Mouse (Mus musculus) forebrain, embryonic 12.5 days (tissue): ENCODE results near the gene Cep78. TPM values are rescaled to one million over a fixed set of nuclear protein-coding genes. Genes with fewer than 3 reads are reported as not detected.
"Not testable (repeated sequence)": the region's sequence is repeated elsewhere in the genome, so short reads cannot be mapped to it uniquely, and the experiment has no call there.

ENCODE experiments used
- ATAC-seq: fragments of 200-750 bp; cut with Nextera tagmentation; 2 replicates; pipeline ENCODE4 v1.8.0; 2017; ENCODE audit warnings: moderate TSS enrichment; ENCODE audit not compliant: low FRiP score
- H3K27ac ChIP-seq: fragments of 300-500 bp; sonication (generic); 2 replicates; pipeline ENCODE4 v1.5.1; 2016; ENCODE audit warnings: mild to moderate bottlenecking
- H3K27me3 ChIP-seq: fragments of 300-500 bp; sonication (generic); 2 replicates; pipeline ENCODE4 v1.6.1; 2016; ENCODE audit warnings: mild to moderate bottlenecking
- H3K36me3 ChIP-seq: fragments of 300-500 bp; sonication (generic); replicated peaks from 2 replicates; pipeline ENCODE4 v1.6.1; 2016; ENCODE audit warnings: mild to moderate bottlenecking
- H3K4me1 ChIP-seq: fragments of 300-500 bp; sonication (generic); 2 replicates; pipeline ENCODE4 v1.6.1; 2016
- H3K4me2 ChIP-seq: fragments of 300-500 bp; sonication (generic); 2 replicates; pipeline ENCODE4 v1.6.1; 2016; ENCODE audit warnings: mild to moderate bottlenecking, moderate library complexity
- H3K4me3 ChIP-seq: fragments of 300-500 bp; sonication (generic); replicated peaks from 2 replicates; pipeline ENCODE4 v1.5.1; 2016; ENCODE audit warnings: mild to moderate bottlenecking
- H3K9ac ChIP-seq: fragments of 300-500 bp; sonication (generic); 2 replicates; pipeline ENCODE4 v1.6.1; 2016; ENCODE audit warnings: mild to moderate bottlenecking
- H3K9me3 ChIP-seq: fragments of 300-500 bp; sonication (generic); 2 replicates; pipeline ENCODE4 v1.6.1; 2016
- WGBS: fragments of 180-500 bp; shearing (Covaris S2); methylation state at CpG from one replicate; pipeline ENCODE4 v1.1.7; 2016; 5-methylcytosine and 5-hydroxymethylcytosine counted together
- polyA plus RNA-seq: library from polyadenylated mRNA; unstranded; fragments of >200 nt; fragmentation: Nextera tagmentation; extraction: Ambion mirVana; gene quantifications from 2 replicates; pipeline ENCODE4 v1.2.1, GENCODE M21; 2016

The Cep78 gene
- polyA plus RNA-seq: 63.5 and 65.2 TPM in 2 replicates

DNA sequence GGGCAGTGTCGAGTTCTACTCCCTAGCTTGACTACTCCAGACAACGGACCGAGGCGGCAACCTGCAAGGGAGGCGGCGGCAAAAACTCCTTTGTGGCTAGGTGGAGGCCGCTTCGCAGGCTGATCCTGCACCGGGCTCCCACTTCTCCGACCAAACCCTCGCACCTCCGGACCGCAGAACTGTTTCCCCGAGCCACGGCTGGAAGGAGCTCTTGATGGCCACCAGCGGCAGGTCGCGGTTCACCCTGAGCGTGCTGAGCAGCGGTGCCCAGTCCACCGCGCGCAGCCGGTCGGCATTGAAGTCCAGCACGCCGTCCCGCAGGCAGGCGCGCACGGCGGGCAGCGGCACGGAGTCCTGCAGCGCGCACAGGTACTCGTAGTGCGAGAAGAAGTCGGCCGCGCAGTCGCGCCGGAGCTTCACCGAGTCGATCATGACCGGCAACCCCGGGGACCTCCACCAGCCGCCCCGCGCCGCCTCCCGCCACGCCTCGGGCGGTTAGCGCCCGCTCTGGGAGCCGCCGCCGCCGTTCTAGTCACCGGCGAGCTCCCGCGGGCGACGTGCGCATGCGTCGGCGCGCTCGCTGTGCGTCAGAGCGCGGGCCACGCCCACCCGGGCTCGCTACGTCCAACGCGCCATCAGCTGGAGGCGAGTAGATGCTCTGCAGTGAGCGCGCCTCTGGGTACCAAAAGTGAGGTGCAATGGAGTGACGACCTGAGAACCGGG lies at the start of gene Cep78:
Gene Cep78 (minus strand): TSS at position 541 of the 723 bp plus-strand sequence.
- under 1% methylated on average over 88 of the region's 88 CpGs for WGBS

DNA sequence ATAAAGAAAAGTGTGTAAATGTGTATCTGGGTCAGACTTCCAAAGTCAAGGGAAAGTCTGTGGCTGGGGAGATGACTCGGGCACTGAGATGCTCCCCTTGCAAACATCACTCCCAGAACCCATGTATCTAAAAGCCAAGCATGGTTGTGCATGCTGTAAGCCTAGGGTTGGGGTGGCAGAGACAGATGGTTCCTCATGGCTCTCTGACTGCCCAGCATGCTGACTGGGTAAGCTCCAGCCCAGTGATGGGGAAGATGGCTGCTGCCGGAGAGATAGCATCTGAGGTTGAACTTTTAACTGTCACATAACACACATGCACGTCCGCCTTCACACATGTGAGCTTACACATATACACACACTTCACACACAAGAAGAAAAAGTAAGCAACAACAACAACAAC lies 46.5 kb upstream of the Cep78 start:
- no peaks in the 10 kb centered on the region for H3K27me3 ChIP-seq
- H3K27ac ChIP-seq: no peak overlapping the region
- H3K4me3 ChIP-seq: no peak overlapping the region
- no peaks in the 10 kb centered on the region for H3K9me3 ChIP-seq
- H3K4me2 ChIP-seq: no peak overlapping the region
- no peaks in the 10 kb centered on the region for H3K4me1 ChIP-seq
- H3K36me3 ChIP-seq: no peaks in the 10 kb centered on the region
- no peak for ATAC-seq
- WGBS: 94% methylated on average over 4 of the region's 4 CpGs
- no peak overlapping the region for H3K9ac ChIP-seq

More for the DNA sequence above, at the start of gene Cep78:
- Histone ChIP-seq H3K4me2 (peak within 1 kb of the TSS; percentile 67), H3K4me1 (peaks cover 31% of the 10 kb centered on the region), H3K4me3 (peak within 1 kb of the TSS; percentile 80), H3K27me3 (no peaks in the 10 kb centered on the region), H3K36me3 (peaks cover 14% of the 10 kb centered on the region; the same call in 1 of the 2 replicates), H3K9ac (peak within 1 kb of the TSS; percentile 93), H3K9me3 (no peaks in the 10 kb centered on the region), H3K27ac (peak within 1 kb of the TSS; percentile 93)
- ATAC-seq: peak; percentile 92

DNA sequence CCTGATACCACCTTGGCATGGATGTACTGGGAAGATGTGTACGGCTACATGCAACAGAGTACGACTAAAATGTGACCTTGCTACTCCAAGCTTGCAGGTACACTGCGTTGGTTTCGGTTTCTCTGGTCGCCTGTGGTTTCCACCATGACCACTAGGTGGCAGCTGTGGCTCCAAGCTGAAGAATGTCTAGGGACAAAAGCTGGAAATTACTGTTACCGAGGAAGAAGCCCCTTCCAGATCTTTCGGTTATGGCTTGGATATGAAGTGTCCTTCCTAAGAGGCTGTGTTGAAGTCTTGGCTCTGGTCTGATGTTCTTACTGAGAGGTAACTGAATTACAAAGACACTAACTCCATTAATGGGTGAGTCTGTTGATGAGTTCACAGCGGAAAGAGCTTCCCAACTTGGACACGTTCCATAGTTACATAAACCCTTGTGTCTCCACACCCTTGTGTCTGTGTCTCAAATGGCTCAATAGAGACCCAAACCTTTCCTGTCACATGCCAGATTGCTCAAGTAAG lies 44.5 kb upstream of the Cep78 start:
- peak overlapping the region; percentile 20; the same call in 1 of the 2 replicates for H3K4me3 ChIP-seq
- H3K4me2 ChIP-seq: peak overlapping the region; percentile 36
- H3K4me1 ChIP-seq, H3K9me3 ChIP-seq, H3K27ac ChIP-seq, H3K36me3 ChIP-seq, H3K27me3 ChIP-seq, H3K9ac ChIP-seq: not testable (repeated sequence)
- peak; percentile 71; the same call in 1 of the 2 replicates for ATAC-seq
- WGBS: 38% methylated on average over 7 of the region's 9 CpGs

DNA sequence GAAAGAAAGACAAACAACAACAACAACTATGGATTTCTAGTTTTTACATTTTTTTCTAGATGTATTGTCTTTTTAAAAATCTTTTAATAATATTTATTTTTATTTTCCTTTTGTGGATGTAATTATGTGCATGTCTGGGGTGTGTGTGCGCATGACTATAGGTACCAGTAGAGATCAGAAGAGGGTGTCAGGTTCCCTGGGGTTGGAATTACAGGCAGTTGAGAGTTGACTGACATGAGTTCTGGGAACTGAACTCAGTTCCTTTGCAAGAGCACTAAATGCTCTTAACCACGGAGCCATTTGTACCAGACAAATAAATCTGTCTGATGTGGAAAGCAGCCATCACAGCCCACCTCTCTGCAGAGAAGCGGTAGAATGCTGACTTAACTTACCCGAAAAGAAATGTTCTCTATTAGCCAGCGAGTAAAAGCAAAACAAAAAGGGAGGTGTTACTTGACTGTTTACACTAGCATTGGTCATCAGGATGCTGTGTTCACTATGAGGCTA lies 44.0 kb upstream of the Cep78 start:
- H3K4me3 ChIP-seq: peak overlapping the region; percentile 20; the same call in 1 of the 2 replicates

DNA sequence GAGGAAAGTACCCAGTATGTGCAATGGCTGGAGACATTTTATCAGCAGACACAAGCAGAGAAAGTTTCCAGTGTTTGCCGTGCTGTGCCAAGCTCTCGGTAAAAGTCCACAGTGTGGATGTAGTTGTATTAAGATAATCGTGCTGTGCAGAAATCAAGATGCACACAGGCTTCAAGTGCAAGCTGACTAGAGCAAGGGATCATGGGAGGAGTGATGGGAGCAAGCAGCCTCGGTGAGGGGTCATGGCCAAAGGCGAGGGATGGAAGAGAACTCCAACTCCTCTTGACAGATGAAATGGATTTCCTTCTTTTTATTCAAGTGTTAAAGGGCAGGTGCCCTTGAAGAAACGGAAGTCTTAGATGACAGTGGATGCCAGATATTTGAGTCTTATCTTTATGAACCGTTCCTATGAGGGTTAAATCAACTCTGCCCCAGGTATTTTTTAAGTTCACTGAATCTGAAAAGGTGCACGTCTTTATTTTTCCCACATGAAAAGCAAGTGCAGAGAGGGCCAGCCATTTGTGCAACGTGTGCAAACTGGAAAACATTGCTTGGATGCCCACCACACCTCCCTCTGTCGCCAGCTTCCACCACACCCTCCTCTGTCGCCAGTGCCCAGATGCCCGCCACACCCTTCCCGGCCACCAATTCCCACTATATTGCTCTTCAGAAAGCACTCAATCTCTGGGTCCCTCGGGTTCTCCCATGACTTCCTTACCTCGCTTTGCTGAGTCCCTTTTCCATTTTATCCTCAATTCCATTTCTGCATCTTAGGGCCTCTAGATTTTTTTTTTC lies 43.3 kb upstream of the Cep78 start:
- WGBS: 87% methylated on average over 15 of the region's 15 CpGs
- no peaks in the 10 kb centered on the region for H3K4me1 ChIP-seq
- no peaks in the 10 kb centered on the region for H3K9me3 ChIP-seq
- H3K4me2 ChIP-seq: no peak overlapping the region
- no peak overlapping the region for H3K9ac ChIP-seq
- no peak for ATAC-seq
- no peak overlapping the region for H3K4me3 ChIP-seq
- no peak overlapping the region for H3K27ac ChIP-seq
- H3K36me3 ChIP-seq: no peaks in the 10 kb centered on the region
- no peaks in the 10 kb centered on the region for H3K27me3 ChIP-seq

More for the DNA sequence above, 44.0 kb upstream of the Cep78 start:
- no peaks in the 10 kb centered on the region for H3K9me3 ChIP-seq
- 66% methylated on average over 5 of the region's 5 CpGs for WGBS
- no peaks in the 10 kb centered on the region for H3K4me1 ChIP-seq
- H3K36me3 ChIP-seq: no peaks in the 10 kb centered on the region
- H3K4me2 ChIP-seq: peak overlapping the region; percentile 36
- no peak overlapping the region for H3K9ac ChIP-seq
- ATAC-seq: no peak; the same call in 1 of the 2 replicates
- no peaks in the 10 kb centered on the region for H3K27me3 ChIP-seq
- H3K27ac ChIP-seq: no peak overlapping the region

DNA sequence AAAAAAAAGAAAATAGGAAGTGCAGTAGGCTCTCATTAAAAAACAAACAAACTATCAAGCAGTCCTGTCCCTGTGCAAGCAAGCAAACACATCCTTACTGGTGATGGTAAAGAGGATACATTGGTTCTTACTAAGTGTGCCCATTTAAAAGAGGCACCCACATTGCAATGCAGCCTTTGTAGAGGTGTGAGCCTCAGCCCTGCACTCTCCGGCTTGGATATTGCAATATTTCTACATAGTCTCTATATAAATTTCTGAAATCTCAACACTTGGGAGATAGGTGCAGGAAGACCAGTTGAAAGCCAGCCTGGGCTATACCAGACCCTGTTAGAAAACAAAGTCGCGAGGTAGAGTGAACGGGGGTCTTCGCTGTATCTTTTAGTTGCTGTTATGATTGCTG lies 41.5 kb upstream of the Cep78 start:
- no peak for ATAC-seq
- no peak overlapping the region for H3K4me2 ChIP-seq
- no peak overlapping the region for H3K27ac ChIP-seq
- no peaks in the 10 kb centered on the region for H3K27me3 ChIP-seq
- H3K9me3 ChIP-seq: no peaks in the 10 kb centered on the region
- no peak overlapping the region for H3K4me3 ChIP-seq
- no peaks in the 10 kb centered on the region for H3K36me3 ChIP-seq
- H3K4me1 ChIP-seq: no peaks in the 10 kb centered on the region
- 97% methylated on average over 5 of the region's 5 CpGs for WGBS
- H3K9ac ChIP-seq: no peak overlapping the region

DNA sequence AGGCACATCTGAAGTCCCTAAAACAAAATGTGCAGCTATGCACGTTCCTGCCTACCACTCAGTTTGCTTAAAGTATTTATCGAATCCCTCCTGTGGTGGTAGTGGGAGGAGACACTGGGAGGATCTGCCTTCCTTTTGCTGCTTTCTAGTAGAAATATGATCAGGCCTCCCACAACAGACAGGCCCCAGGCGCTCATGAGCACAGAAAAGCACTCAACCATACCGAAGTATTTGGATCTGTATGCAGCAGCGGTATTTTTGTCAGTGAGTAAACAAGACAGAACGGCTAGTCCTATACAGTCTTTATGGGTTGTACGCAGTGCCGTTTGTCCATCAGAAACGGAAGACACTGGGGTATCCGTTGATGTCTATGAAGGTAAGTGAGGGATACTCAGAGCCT lies 37.4 kb upstream of the Cep78 start:
- H3K4me1 ChIP-seq: no peaks in the 10 kb centered on the region
- no peaks in the 10 kb centered on the region for H3K27me3 ChIP-seq
- H3K4me2 ChIP-seq: no peak overlapping the region
- no peak overlapping the region for H3K4me3 ChIP-seq
- no peak for ATAC-seq
- H3K9me3 ChIP-seq: no peaks in the 10 kb centered on the region
- H3K9ac ChIP-seq: no peak overlapping the region
- 82% methylated on average over 10 of the region's 10 CpGs for WGBS
- no peak overlapping the region for H3K27ac ChIP-seq
- no peaks in the 10 kb centered on the region for H3K36me3 ChIP-seq

DNA sequence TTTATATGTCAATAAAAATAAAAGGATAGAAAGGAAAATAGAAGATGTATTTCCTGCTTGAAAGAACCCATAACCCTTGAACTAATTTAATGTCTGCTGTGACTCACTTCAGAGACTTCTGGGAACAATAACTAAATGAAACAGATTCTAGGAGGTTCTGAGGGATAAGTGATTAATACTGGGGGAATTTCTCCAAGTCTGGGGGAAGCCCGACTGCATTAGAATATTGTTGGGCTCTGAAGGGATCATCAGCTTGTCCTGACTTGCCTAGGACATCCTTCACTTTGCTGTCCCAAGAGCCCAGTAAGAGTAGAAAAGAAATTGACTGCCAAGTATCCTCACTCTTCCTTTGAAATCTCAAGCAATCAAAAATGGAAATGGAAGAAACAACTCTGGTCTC lies 31.4 kb upstream of the Cep78 start:
- H3K4me3 ChIP-seq: no peak overlapping the region
- 81% methylated on average over 1 of the region's 1 CpGs for WGBS
- H3K27me3 ChIP-seq: no peaks in the 10 kb centered on the region

DNA sequence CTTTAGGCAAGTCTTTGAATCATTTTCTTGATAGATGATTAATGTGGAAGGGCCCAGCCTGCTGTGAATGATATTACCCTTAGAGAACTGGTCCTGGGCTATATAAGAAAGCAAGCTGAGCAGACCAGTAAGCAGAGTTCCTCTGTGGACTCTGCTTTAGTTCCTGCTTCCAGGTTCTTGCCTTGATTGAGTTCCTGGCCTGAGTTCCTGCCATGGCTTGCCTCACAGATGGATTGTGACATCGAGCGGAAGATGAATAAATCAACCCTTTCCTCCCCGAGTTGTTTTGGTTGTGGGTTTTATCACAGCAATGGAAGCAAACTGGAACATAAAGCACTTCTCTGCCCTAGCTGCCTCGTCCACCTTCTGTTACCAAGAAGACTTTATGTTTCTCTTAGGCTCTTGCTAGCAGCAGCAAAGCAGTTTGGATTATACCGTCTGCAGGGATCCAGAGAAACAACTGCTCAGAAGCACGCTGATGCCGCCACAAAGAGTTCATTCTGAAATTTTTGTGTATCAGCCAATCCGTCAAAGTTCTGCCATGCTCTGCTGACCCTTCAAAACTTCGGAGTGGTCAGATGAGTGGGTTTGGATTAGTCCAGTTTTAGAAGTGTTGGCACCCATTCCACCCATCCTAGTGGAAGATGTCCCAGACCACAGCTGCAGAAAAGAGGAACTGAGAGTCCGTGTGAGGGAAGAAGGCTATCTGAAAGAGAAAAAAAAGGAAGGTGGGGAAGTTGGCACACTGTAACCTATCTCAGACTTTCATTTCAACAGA lies 30.6 kb upstream of the Cep78 start:
- ATAC-seq: no peak
- peaks cover 2% of the 10 kb centered on the region; the same call in 1 of the 2 replicates for H3K4me1 ChIP-seq
- no peaks in the 10 kb centered on the region for H3K27me3 ChIP-seq
- H3K27ac ChIP-seq: no peak overlapping the region
- WGBS: 87% methylated on average over 10 of the region's 10 CpGs
- H3K36me3 ChIP-seq: no peaks in the 10 kb centered on the region
- no peak overlapping the region for H3K4me2 ChIP-seq
- H3K9me3 ChIP-seq: no peaks in the 10 kb centered on the region
- no peak overlapping the region for H3K4me3 ChIP-seq
- H3K9ac ChIP-seq: no peak overlapping the region

More for the DNA sequence above, 31.4 kb upstream of the Cep78 start:
- Histone ChIP-seq H3K9ac (no peak overlapping the region), H3K4me2 (no peak overlapping the region), H3K36me3 (no peaks in the 10 kb centered on the region), H3K27ac (no peak overlapping the region), H3K4me1 (no peaks in the 10 kb centered on the region), H3K9me3 (no peaks in the 10 kb centered on the region)
- ATAC-seq: no peak

DNA sequence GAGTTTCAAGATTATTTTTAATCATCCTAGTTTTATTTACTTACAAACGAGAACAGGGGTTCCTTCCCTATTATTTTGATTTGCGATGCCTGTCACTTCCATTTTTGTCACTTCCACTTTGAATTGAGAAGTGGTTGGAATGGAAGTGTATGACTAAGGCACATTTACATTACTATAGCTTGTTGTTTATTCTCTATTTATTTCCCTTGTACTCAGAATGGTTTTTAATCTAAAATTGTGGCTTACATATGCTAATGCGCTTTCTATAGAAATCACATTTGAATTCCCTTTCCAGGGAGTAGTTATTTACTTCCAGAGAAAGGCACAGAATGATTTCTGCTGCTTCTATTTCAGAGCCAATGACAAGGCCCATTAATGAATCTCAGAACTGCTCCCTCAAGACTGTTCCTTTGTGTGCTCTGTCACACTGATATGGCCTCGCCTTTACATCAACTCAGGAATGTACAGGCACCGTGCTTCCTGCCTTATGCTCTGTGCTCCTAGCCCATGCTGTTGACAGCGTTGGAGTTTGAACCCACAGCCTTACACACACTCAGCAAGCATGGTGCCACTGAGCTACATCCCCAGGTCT lies 25.1 kb upstream of the Cep78 start:
- no peaks in the 10 kb centered on the region for H3K9me3 ChIP-seq
- no peak overlapping the region for H3K27ac ChIP-seq
- H3K36me3 ChIP-seq: no peaks in the 10 kb centered on the region
- WGBS: 47% methylated on average over 6 of the region's 6 CpGs
- peak; percentile 78; the same call in 1 of the 2 replicates for ATAC-seq
- H3K9ac ChIP-seq: no peak overlapping the region
- peaks cover 6% of the 10 kb centered on the region for H3K4me1 ChIP-seq
- H3K27me3 ChIP-seq: no peaks in the 10 kb centered on the region
- no peak overlapping the region for H3K4me2 ChIP-seq
- H3K4me3 ChIP-seq: no peak overlapping the region

DNA sequence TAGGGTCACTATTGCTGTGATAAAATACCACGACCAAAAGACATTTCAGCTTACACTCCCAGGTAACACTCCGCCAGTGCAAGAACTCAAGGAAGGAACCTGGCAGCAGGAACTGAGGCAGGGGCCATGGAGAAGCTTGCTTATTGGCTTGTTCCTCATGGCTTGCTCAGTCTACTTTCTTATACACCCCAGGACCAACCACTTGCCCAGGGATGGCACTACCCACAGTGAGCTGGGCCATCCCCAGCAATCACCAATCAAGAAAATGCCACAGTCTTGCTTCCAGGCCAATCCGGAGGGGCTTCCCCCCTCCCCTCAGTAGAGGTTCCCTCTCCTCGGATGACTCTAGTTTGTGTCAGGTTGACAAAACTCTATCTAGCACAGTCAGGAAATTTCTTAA lies 24.3 kb upstream of the Cep78 start:
- WGBS: 84% methylated on average over 4 of the region's 4 CpGs
- Histone ChIP-seq H3K36me3 (no peaks in the 10 kb centered on the region), H3K27ac (no peak overlapping the region), H3K4me2 (no peak overlapping the region), H3K27me3 (no peaks in the 10 kb centered on the region), H3K4me3 (no peak overlapping the region), H3K4me1 (peaks cover 6% of the 10 kb centered on the region), H3K9ac (no peak overlapping the region), H3K9me3 (no peaks in the 10 kb centered on the region)
- no peak; the same call in 1 of the 2 replicates for ATAC-seq
